Mouse (Mus musculus) gastrocnemius, adult 18-20 months (tissue): ENCODE results near the gene Tmem273. TPM values are rescaled to one million over a fixed set of nuclear protein-coding genes. Genes with fewer than 3 reads are reported as not detected.
A peak's percentile ranks its signal among the peaks of the same experiment; 100 is the strongest.

Experiments used
- DNase-seq: peaks from one replicate; pipeline ENCODE4 v3.0.0; 2021; ENCODE audit warnings: low spot score
- long read RNA-seq, 2 experiments: library from polyadenylated mRNA; stranded (forward); transcript quantifications; one replicate each; pipeline ENCODE4 v2.0.0; 2021
- total RNA-seq, 2 experiments: library from RNA; stranded (reverse); gene quantifications; 2 replicates each; pipeline ENCODE4 v1.2.3; 2021

Gene Tmem273
- total RNA-seq, result not detected
- long read RNA-seq, experiment 1, result 0 reads
- long read RNA-seq, experiment 2, result 0 reads

DNA sequence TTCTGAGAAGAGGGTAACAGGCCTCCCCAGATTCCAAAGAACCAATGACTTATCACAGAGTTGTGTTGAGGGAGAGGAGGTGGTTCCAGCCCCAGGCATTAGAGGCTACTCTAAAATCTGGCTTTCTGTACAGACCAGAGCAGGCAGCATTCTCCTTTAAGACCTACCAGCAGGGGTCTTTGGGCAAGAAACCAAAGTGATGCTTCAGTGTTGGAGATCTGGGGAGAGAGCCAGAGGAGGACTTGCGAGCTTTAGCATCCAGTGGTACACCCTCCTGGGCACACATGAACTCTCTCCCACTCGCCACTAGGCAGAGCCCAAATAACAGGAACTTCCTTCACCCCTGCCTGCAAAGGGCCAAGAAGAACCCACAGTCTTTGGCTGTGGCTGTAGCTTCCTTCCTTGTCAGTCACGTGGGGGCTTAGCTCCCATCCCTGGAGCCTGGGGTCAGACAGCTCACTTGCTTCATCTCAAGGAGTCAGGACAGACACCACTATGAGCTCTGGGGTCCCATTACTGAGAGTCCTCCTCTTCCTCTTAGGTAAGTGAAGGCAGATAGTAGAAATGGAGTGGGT is at the start of gene Tmem273:
Gene Tmem273, plus strand, starts transcription at position 408 of the 575 bp plus-strand sequence.
- no peak for DNase-seq

DNA sequence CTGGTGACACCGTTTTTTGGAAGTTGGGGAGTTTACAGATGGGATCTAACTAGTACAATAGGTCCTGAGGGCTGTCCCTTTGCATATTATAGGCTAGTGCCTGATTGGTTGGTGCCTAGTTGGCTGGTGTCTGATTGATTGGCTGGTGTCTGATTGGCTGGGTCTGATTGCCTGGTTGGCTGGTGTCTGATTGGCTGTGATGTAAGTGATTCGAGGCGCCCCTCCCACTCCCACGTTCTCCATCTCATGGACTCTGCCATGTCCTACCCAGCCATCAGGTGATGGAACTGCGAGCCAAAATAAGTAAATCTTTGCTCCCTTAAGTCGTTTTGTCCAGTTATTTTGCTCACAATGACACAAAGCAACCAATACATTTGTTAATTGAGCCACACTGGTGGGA is 49.2 kb upstream of the Tmem273 start:
- no peak for DNase-seq

DNA sequence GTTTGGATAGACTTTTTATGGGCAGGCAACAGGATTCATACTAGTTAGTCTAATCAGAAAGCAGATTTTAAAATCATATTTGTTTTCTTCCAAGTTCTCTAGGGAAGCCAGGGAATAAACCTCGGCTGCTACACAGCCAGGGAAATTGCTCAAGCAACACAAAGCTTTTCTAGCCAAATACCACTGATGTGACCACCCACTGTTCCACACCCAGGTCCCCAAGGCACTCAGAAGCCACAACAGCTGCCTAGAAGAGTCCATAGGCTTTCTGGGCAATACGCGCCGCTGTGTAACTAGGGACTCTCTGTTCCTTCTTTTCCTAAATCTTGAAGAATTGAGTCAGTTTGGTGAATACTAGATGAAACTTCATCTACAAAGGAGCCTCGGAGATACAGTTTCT is 47.2 kb upstream of the Tmem273 start:
- DNase-seq, result peak; percentile 51

DNA sequence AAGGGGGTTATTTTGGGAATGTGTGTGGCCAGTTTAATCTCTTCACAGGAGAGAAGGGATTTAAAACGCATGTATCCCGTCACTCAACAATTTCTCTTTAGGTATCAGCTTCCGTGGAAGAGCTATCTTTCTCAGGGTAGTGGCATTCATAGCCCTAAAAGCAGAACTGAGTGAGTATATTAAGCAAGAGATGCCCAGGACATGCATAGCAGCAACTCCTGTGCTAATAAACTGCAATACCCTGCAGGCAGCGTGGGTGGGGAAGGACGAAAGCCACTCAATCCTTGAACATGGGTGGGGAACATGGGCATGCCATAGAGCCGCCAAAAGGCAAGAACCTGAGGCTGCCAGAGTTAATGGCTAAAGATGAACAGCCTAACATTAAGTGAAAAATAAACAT is 37.2 kb upstream of the Tmem273 start:
- DNase-seq, result no peak

DNA sequence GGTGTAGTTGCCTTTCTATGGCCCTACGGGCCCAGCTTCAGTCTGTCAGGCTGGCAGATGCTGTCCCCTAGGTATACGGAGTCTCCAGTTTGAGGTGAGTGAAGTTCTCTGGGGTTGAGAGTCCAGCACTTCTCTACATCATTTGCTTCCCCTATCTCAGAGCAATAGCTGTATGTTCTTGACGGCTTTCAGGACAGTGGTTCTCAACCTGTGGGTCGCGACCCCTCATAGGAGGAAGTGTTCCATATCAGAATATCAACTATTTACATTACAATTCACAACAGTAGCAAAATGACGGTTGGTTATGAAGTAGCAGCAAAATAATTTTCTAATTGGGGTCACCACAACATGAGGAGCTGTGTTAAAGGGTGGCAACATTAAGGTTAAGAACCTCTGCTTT is 35.0 kb upstream of the Tmem273 start:
- no peak for DNase-seq

DNA sequence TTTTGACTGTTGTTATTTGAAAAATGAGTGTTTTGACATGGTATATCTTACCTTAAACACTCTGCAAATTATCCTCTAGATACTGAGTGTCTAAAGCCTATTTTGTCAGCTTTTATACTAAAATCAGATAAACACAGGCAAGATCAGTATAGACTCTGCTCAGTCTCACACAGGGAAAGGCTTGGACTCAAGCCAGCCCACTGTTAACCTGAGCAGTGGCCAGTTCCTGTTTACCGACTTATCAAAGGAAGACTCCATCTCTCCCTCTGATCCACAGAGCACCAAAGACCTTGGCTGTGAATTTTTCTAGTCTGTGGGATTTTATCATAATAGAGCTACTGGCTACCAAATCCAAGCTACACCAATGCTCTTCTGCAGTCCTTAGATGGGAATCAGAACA is 31.5 kb upstream of the Tmem273 start:
- no peak for DNase-seq

DNA sequence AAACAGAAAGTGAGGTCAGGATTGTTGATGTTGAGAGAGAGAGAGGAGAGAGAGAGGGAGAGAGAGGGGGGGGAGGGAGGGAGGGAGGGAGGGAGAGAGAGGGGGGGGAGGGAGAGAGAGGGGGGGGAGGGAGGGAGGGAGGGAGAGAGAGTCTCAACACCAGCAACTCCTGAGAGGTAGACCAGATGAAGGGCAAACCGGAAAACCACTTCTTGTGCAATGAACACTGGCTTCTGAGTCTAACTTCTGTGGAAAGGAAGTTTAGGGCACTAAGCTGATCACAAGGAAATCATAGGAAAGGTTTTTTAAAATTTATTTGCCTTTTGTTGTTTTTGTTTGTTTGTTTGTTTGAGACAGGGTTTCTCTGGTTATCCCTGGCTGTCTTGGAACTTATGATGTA is 23.6 kb upstream of the Tmem273 start:
- no peak for DNase-seq

DNA sequence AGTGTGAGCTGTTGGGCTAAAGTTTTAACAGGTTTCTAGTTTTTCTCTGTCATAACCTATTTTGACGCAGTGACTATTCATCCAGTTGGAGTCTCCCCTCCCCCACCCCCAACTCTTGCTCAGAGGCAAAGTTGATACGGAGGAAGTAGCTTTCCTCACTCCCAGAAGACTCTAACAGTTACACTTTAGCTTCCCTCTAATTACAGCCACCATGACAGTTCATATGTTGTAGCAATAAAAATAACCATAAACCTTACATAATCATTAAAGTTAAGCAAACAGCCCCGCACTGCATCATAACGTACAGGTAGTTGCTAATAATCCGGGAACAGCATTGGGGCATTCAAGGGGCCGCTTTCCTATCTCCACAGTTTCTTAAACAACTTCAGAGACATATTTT is 15.2 kb upstream of the Tmem273 start:
- DNase-seq, result no peak

DNA sequence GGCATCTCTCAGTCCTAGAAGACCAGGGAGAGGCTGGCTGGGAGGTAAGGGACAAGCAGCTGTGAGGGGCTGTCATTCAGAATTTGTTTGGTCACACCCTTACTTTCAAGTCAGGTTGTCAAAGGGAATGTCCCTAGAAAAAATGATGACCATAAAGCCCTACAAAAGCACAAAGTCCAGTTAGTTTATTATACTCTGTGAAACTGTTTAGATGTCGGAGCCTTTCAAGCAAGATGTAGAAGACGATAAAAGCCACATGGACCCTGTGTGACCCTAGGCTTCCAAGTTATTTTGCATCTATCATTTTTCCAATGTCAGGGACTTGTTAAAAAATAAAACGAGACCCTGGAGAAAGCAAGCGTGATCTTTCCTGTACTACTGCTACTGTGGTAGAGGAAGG is 13.7 kb upstream of the Tmem273 start:
- no peak for DNase-seq

DNA sequence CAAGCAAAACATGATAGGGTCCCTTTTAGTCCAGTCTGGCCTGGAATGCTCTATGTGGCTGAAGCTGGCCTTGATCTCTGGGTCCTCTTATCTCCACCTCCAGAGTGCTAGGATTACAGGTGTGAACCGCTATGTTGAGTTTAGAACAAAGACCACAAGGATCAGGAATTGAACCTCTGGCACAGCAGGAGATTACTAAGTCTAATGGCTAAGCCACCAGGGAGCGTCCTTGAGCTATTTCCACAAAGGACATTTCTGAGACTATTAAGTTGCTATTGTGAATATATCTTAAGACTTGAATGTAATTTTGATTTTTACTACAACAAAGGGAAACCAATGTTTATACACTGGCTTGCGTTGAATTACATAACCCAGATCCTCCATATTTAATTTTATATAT is 13.0 kb upstream of the Tmem273 start:
- DNase-seq, result peak; percentile 48

DNA sequence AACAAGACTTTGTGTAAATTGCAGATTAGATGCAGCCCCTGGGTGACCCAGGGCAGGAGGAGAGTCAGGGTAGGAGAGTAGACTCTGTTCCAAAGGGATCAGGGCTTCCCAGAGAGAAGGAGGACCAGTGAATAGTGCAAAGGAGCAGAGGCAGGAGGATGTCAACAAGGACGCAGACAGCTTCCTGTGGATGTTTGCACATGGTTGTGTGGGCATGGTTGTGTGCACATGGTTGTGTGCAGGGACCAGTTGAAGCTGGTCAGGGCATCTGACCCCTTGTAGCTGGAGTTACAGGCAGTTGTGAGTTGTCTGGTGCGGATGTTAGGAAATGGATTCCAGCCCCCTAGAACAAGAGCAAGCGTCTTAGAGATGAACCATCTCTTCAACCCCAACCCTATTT is 12.3 kb upstream of the Tmem273 start:
- DNase-seq, result no peak

DNA sequence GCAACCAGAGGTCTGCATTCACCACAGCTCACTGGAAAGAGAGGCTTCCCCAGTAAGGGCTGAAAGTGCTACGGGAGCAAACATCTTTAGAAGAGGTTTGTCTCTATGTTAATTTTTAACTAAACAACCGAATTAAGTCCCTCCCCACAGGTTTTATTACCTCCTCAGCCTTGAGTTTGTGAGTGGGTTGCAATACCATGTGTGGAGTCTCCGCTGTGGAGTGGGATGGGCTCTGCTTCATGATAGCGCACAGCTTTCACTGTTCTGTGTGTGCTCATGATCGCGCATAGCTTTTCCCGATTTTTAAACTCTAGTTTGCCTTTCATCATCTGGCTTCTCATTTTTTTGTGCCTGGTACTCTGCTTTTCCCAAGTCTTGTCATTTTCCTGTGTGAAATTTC is 9.7 kb upstream of the Tmem273 start:
- DNase-seq, result no peak

DNA sequence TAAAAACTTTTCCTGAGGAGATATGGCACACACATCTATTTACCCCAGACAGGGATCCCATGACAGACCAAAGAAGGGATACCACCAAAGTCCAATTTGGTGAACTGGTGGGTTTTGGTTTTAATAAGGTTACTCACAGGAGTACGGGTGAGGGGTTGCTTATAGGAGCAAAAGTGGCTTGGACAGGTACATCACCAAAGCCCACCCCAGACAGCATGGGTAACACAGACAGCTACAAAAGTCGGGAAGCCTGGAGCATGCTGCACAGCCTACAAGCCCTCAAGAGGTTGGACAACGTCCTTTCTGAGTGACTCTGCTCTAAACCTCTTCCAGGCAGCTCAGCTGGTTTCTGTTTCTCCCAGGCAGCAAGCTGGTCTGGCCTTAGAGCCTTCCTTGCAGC is 7.4 kb upstream of the Tmem273 start:
- DNase-seq, result no peak

DNA sequence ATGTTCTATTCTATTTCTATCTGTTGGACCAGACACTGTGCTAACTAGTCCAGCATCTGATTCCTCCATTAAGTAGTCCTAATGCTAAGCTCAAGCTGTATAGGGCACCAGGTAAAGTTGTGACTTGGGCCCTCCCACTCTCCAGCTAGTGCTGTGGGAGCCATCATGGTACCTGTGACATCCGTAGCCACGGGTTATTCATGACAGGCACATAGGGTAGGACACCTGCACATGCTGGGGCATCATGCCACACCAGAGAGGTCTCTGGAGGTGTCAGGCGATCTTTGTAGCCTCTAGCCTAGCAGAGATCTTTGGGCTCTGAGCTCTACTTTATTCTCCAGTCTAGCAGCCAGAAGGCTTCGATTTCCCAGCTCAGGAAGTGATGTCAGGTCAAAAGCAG is 2.9 kb upstream of the Tmem273 start:
- DNase-seq, result no peak

DNA sequence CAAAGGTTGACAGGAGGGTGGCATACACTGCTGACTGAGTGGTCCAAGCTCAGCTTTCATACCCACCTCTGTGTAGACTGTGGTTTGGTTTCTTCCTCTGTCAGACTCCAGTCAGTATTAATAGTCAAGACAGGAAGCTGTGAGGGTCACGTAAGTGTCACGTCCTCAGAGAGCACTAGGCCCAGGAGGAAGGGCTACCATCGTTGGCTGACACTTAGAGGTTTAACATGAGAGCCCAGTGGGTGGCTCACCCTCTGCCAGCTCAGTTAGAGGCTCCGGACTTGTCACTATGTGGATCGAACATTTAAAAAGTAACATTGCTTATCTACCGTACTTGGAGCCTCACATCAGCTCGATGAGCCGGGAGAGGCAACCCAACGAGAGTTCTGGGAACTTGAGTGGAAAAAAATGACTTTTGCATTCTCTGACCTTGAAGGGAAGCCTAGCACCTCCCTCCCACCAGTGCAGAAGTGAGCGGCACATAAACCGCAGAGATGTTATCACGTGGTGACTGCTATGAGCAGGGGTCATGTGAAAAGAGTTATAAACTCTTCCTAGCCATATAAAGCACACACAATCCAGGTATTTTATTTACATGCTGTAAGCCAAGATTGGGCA is 1.5 kb upstream of the Tmem273 start:
- no peak for DNase-seq

DNA sequence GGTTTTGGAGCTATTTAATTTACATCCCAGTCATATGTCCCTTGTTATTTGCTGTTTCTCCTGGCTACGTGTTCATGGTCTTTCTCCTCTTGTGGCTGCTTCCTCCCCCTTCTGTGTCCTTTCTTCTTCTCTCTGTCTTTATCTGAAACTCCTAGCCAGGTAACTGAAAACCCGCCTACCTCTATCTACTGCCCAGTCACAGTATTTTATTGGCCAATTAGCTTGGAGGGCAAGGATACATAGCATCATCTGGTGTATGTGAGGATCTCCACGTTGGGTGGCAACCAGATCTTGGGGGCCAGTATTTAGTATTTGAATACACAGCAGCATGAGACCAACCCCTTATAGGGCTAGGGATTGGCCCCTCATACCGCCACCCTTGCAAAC is 1.0 kb upstream of the Tmem273 start:
- DNase-seq, result no peak

DNA sequence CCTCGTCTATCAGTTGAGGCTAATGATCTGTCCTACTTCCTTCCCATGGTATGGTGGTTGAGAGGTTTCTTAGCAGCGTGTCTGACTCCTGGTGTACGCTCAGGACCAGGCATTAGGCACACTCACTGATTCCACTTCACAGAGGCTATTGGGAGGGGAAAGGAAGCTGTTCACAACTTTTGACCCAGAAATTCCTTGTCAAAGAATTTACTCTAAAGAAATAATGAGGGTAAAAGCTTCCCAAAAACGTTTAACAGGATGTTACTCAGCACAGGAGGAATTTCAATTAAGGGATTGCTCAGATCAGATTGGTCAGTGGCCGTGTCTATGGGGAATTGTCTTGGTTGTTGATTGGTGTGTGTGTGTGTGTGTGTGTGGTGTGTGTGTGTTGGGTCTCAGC is 1.9 kb downstream of the Tmem273 start:
- DNase-seq, result no peak

DNA sequence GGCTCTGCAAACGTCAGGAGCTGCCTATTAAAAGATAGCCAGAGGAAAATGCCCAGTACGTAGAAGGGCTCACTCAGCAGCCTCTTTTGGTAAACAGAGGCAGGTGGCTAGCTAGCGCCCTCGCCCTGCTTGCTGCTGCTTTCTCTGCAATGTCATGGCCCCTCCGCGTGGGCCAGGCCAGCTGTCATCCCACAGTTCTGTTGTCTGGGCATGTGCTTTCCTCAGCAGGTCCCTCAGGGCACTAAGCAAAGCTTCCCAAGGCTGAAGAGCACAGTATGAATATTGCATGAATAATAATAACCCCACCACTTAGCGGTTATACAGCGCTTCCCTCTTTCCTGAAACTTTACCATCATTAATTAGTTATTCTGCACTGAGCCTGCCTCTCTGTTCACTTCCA is 10.6 kb downstream of the Tmem273 start:
- DNase-seq, result no peak

DNA sequence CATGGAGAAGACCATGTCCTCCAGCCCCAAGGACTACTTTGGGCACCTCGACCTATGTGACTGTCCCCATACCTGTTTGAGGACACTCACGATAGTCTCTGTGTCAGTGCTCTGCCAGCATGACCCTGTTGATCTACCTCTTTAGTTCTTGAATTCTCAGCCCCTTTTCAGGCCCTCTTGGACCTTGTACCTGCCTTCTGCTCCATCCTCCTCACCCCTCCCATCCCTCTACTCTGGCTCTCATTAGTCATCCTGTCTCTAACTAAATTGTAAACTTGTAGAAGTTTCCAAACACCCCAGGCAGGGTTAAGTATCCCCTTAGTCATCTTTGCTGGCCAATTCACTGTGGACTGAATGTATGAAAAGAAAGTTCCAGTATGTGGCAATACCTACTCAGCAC is 12.0 kb downstream of the Tmem273 start:
- no peak for DNase-seq

DNA sequence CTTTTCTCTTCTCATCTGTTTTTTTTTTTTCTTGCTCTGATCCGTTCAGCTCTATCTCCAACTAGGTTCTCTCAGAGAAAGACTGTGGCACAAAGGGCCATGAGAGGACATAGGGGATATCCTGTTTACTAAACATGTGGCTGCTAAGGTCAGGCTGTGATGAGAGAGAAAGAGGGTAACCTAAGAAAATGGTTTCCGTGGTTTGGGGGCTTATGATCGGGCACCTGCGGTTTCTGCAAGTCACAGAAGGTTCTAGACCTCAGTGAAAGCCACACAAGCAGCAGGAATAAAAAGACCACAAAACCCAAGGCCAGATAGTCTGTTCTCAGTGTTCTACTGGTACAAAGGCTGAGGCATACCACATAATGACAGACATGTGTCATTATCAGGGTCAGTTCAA is 12.6 kb downstream of the Tmem273 start:
- no peak for DNase-seq

DNA sequence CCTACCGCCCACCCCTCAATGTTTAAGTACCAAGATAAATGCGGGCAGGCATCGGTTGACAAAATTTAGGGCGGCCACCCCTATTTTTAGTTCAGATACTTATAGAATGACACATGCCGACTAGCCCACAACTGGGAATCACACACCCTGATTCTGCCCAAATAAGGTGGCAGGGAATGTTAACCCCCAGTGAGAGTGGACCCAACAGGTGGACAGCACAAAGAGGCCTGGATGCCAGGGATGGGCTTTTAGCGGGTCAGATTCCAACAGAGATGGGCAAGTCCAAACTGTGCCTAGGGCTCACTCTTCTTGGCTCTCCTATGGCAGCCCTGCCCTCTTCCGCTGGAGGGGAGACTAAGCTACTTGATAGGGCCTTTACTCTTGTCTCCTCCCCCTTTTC is 14.3 kb downstream of the Tmem273 start:
- no peak for DNase-seq

DNA sequence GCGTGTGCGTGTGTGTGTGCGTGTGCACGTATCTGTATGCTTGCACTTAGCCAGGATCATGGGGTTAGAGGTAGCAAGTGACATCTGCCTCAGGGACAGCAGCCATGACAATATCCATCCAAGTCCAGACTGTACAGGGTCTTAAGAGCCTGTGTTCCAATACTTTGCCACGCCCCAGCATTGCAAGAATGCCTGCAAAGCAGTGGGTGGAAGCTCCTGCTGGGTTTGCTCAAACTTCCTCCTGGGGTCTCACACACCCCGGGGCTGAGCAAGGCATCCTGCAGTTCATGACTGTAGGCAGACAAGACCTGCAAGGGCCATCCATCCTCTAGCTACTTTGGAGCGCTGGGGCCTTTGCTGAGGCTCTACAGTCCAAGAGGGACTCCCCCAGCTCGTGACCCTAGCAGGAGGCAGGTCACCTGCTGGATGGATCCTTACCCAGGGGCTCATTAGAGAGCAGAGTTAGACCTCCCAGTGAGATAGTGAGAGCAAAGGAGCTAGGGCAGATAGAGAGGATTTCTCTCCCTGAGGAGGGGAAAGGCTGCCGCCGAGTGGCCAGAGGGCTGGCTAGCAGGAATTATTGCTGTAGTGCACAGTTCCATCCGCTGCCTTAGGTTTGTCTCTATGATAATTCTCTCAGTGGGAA is 15.4 kb downstream of the Tmem273 start:
- peak; percentile 10 for DNase-seq

DNA sequence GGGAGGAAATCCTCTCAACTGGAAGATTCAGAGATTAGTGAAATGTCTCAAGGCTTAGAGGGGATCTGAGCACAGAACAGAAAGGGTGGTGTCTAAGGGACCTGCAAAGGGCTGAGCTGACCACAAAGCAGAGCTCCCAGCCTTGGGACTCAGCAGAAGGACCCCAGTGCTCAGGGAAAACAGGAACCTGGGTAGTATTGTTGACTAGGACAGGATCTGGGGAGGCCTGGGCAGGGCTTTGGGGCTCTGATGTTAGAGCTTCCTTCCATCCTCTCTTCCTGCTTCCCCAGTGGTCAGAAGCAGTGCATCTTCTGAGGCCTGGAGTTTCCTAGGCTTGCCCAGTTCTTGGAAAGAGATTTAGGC is 15.9 kb downstream of the Tmem273 start:
- DNase-seq, result no peak

DNA sequence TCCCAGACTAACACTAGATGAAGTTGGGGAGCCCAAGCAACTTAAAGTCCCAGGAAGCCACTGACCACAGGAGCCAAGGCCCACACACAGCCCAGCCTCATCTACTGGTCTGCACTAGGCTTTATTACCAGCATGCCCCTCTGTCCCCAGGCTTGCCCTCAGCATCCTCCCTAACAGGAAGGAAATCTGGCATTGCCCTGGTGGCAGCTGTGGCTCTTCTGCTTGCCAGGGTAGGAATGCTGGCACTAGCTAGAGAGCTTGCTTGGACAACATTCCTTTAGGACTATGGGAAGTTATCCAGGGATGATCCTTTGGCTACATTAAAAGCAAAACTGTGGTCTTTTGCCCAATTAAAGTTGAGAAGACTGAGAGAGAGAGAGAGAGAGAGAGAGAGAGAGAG is 24.3 kb downstream of the Tmem273 start:
- DNase-seq, result no peak
